Mouse (Mus musculus) lung, embryonic 14.5 days (tissue): Measurements from ENCODE around the gene Gipc2. TPM values are rescaled to one million over a fixed set of nuclear protein-coding genes. Genes with fewer than 3 reads are reported as not detected.
"Not testable (repeated sequence)": the region's sequence is repeated elsewhere in the genome, so short reads cannot be mapped to it uniquely, and the experiment has no call there.

ENCODE experiments used
- ATAC-seq: fragments of 200-750 bp; cut with Nextera tagmentation; 2 replicates; pipeline ENCODE4 v1.8.0; 2017; ENCODE audit warnings: mild to moderate bottlenecking, moderate TSS enrichment, moderate library complexity; ENCODE audit not compliant: insufficient read depth
- DNase-seq: peaks from one replicate; pipeline ENCODE4 v3.0.0-alpha.2; 2015
- H3K27ac ChIP-seq: fragments of 300-500 bp; sonication (generic); 2 replicates; pipeline ENCODE4 v1.5.1; 2014; ENCODE audit warnings: low read depth, mild to moderate bottlenecking, moderate library complexity
- H3K27me3 ChIP-seq: fragments of 300-500 bp; sonication (generic); 2 replicates; pipeline ENCODE4 v1.6.1; 2014; ENCODE audit warnings: low read length, control low read depth; ENCODE audit not compliant: insufficient read depth
- H3K36me3 ChIP-seq: fragments of 300-500 bp; sonication (generic); 2 replicates; pipeline ENCODE4 v1.6.1; 2014; ENCODE audit warnings: control low read depth; ENCODE audit not compliant: insufficient read depth
- H3K4me1 ChIP-seq: fragments of 300-500 bp; sonication (generic); 2 replicates; pipeline ENCODE4 v1.6.1; 2014; ENCODE audit warnings: antibody characterized with exemption, control low read depth; ENCODE audit not compliant: insufficient read depth
- H3K4me2 ChIP-seq: fragments of 300-500 bp; sonication (generic); 2 replicates; pipeline ENCODE4 v1.6.1; 2014; ENCODE audit warnings: mild to moderate bottlenecking
- H3K4me3 ChIP-seq: fragments of 300-500 bp; sonication (generic); 2 replicates; pipeline ENCODE4 v1.5.1; 2014; ENCODE audit warnings: low read depth, low read length
- H3K9ac ChIP-seq: fragments of 300-500 bp; sonication (generic); 2 replicates; pipeline ENCODE4 v1.6.1; 2014
- H3K9me3 ChIP-seq: fragments of 300-500 bp; sonication (generic); 2 replicates; pipeline ENCODE4 v1.6.1; 2016; ENCODE audit warnings: low read depth, low read length, control low read depth
- CTCF ChIP-seq: IDR thresholded peaks from 2 replicates; pipeline ENCODE4 v1.5.1; 2016; ENCODE audit warnings: antibody characterized with exemption, low read depth
- WGBS: fragments of 180-500 bp; shearing (Covaris S2); extraction: QIAGEN DNeasy Blood & Tissue Kit; methylation state at CpG from one replicate; pipeline ENCODE4 v1.1.7; 2014; 5-methylcytosine and 5-hydroxymethylcytosine counted together
- polyA plus RNA-seq: library from polyadenylated mRNA; unstranded; fragments of >200 nt; fragmentation: Nextera tagmentation; extraction: Ambion mirVana; gene quantifications from 2 replicates; pipeline ENCODE4 v1.2.1, GENCODE M21; 2014

Gipc2 gene
- polyA plus RNA-seq, 1 experiment from 2014 or later = 6.8 TPM

DNA sequence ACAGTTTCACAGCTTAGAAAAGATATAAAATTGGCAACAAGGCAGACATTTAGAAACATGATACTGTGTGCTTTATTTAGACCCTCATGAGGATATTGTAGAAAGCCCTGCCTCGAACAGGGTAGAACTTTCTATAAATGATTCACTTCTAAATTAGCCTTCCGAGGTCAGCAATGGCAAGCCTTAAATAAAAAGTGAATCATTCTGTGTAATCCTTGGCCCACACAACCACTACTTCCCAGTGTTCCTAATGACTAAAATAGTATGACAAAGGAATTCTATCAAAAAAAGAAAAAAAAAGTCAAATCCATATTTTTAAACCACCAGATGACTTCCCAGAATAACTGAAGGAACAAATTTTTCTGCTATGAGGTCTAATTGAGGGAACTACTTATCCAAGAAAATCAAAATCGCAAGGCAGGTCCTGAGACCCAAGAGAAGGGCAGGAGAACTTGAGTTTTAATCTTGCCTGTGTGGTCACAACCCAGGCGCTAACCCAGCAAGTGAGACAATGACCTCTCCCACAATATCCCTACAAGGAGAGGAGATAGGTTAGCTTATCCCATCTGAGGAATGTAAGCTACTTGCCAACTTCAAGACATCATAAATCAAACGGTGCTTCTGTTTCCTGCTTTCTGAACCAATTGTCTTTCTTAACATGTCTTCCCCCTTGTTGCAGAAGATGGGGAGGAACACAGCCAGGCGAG lies 22.9 kb downstream of the Gipc2 start:
- peak; percentile 60 for DNase-seq
- 57% methylated on average over 6 of the region's 6 CpGs for WGBS
- H3K27ac ChIP-seq = no peak overlapping the region; the same call in 1 of the 2 replicates

DNA sequence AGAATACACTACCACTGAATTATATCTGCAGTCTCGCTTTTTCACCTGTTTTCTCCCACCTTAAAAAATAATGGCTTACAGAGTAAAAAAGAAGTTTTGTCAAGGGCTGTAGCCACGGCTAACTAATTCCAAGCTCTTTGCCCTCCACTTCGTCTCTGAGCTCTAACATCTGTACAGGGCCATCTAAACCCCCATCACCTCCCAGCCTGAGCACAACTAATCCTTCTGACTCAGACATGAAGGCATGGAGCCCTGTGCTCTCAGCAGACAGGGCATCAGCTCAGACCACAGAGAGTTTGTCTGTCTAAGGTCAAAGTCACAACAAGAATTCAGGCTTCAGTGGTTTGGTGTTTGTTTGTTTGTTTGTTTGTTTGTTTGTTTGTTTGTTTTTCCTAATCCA lies 23.9 kb downstream of the Gipc2 start:
- ATAC-seq = no peak

More for the DNA sequence above, 22.9 kb downstream of the Gipc2 start:
- no peaks in the 10 kb centered on the region for H3K9me3 ChIP-seq
- H3K4me1 ChIP-seq = no peaks in the 10 kb centered on the region; the same call in 1 of the 2 replicates
- TF ChIP-seq CTCF = no peak
- H3K27me3 ChIP-seq = no peaks in the 10 kb centered on the region
- H3K36me3 ChIP-seq = no peaks in the 10 kb centered on the region
- no peak for ATAC-seq
- no peak overlapping the region for H3K9ac ChIP-seq
- H3K4me3 ChIP-seq = no peak overlapping the region
- no peak overlapping the region for H3K4me2 ChIP-seq

DNA sequence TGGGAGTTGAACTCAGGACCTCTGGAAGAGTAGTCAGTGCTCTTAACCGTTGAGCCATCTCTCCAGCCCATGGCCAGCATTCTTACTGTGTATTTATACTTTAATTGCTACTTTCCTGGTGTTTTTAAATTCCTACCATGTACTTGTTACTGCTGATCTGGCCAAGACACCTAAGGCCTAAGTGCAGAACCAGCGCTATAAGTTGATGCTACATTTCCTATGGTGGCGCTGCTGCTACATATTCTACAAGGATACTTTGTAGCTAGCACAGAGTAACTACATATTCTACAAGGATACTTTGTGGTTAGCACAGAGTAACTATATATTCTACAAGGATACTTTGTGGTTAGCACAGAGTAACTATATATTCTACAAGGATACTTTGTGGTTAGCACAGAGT lies 26.7 kb downstream of the Gipc2 start:
- 88% methylated on average over 3 of the region's 3 CpGs for WGBS
- ATAC-seq = not testable (repeated sequence)

More for the DNA sequence above, 23.9 kb downstream of the Gipc2 start:
- DNase-seq = no peak
- Histone ChIP-seq H3K4me1 (no peaks in the 10 kb centered on the region; the same call in 1 of the 2 replicates), H3K27me3 (no peaks in the 10 kb centered on the region), H3K9me3 (no peaks in the 10 kb centered on the region), H3K36me3 (no peaks in the 10 kb centered on the region), H3K27ac (no peak overlapping the region), H3K4me3 (no peak overlapping the region), H3K9ac (no peak overlapping the region), H3K4me2 (no peak overlapping the region)
- no peak for TF ChIP-seq CTCF
- WGBS = 72% methylated on average over 3 of the region's 3 CpGs

GRCm38 (mm10) chr3:152136106-152136505 lies 29.9 kb downstream of the Gipc2 start:
- ATAC-seq, DNase-seq, H3K27ac ChIP-seq, H3K4me1 ChIP-seq, H3K9ac ChIP-seq, H3K27me3 ChIP-seq, H3K9me3 ChIP-seq, H3K4me2 ChIP-seq, H3K4me3 ChIP-seq, H3K36me3 ChIP-seq: not testable (repeated sequence)
- 73% methylated on average over 16 of the region's 16 CpGs for WGBS

More for the DNA sequence above, 26.7 kb downstream of the Gipc2 start:
- H3K4me1 ChIP-seq, H3K4me3 ChIP-seq, H3K27ac ChIP-seq, H3K9ac ChIP-seq, H3K4me2 ChIP-seq, DNase-seq, H3K27me3 ChIP-seq, H3K9me3 ChIP-seq, H3K36me3 ChIP-seq: not testable (repeated sequence)

- no peak for TF ChIP-seq CTCF
- H3K4me3 ChIP-seq = no peak overlapping the region
- ATAC-seq = no peak
Observed at GRCm38 (mm10) chr3:152133621-152134020, 32.4 kb downstream of the Gipc2 start.

GRCm38 (mm10) chr3:152130963-152131362 lies 35.1 kb downstream of the Gipc2 start:
- Histone ChIP-seq H3K9ac (no peak overlapping the region), H3K4me3 (no peak overlapping the region), H3K9me3 (no peaks in the 10 kb centered on the region), H3K27ac (no peak overlapping the region), H3K4me1 (no peaks in the 10 kb centered on the region), H3K36me3 (no peaks in the 10 kb centered on the region), H3K27me3 (no peaks in the 10 kb centered on the region), H3K4me2 (no peak overlapping the region)
- whole genome bisulfite sequencing = 69% methylated on average over 4 of the region's 4 CpGs
- no peak for ATAC-seq
- TF ChIP-seq CTCF = no peak
- no peak for DNase-seq

More at GRCm38 (mm10) chr3:152133621-152134020, 32.4 kb downstream of the Gipc2 start:
- H3K4me2 ChIP-seq = no peak overlapping the region
- H3K4me1 ChIP-seq = no peaks in the 10 kb centered on the region
- H3K9me3 ChIP-seq = no peaks in the 10 kb centered on the region
- WGBS = 57% methylated on average over 9 of the region's 9 CpGs
- H3K9ac ChIP-seq = no peak overlapping the region
- no peak for DNase-seq
- no peaks in the 10 kb centered on the region for H3K36me3 ChIP-seq
- H3K27ac ChIP-seq = no peak overlapping the region
- H3K27me3 ChIP-seq = no peaks in the 10 kb centered on the region

DNA sequence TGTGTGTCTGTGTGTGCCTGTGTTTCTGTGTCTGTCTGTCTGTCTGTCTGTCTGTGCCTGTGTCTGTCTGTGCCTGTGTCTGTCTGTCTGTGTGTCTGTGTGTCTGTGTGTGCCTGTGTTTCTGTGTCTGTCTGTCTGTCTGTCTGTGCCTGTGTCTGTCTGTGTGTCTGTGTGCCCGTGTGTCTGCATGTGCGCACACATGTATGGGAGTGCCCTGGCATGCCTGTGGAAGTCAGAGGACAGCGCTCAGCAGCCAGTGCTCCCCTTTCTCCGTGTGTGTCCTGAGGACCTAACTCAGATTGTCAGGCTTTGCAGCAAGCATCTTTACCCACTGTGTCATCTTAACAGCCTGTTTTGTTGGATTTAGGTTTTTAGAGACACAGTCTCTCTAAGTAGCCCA lies 36.6 kb downstream of the Gipc2 start:
- not testable (repeated sequence) for H3K9ac ChIP-seq, H3K9me3 ChIP-seq, ATAC-seq, H3K4me1 ChIP-seq, H3K4me3 ChIP-seq, DNase-seq, H3K27me3 ChIP-seq, H3K27ac ChIP-seq, H3K4me2 ChIP-seq, H3K36me3 ChIP-seq
- WGBS = 88% methylated on average over 4 of the region's 4 CpGs

GRCm38 (mm10) chr3:152128631-152129030 lies 37.4 kb downstream of the Gipc2 start:
- H3K27ac ChIP-seq = no peak overlapping the region
- no peak overlapping the region for H3K9ac ChIP-seq
- 70% methylated on average over 7 of the region's 7 CpGs for WGBS
- H3K4me3 ChIP-seq = no peak overlapping the region
- no peak for TF ChIP-seq CTCF
- ATAC-seq = no peak
- DNase-seq = no peak
- H3K9me3 ChIP-seq = no peaks in the 10 kb centered on the region
- H3K27me3 ChIP-seq = no peaks in the 10 kb centered on the region
- no peak overlapping the region for H3K4me2 ChIP-seq
- H3K36me3 ChIP-seq = no peaks in the 10 kb centered on the region
- H3K4me1 ChIP-seq = no peaks in the 10 kb centered on the region
